Mouse (Mus musculus): ENCODE data around the gene Dnase1l3. TPM values are rescaled to one million over a fixed set of nuclear protein-coding genes. Genes with fewer than 3 reads are reported as not detected.

Gene Dnase1l3
- polyA plus RNA-seq, 1 experiment from 2014 or later, result 7.0 TPM

GRCm38 (mm10) chr14:7964219-7964889 is 30.0 kb downstream of the Dnase1l3 start:
- H3K4me3 ChIP-seq, result no peak overlapping the region
- H3K36me3 ChIP-seq, result no peaks in the 10 kb centered on the region
- H3K4me2 ChIP-seq, result no peak overlapping the region
- no peak overlapping the region for H3K27ac ChIP-seq
- no peak overlapping the region for H3K9ac ChIP-seq
- no peaks in the 10 kb centered on the region for H3K9me3 ChIP-seq
- no peaks in the 10 kb centered on the region for H3K27me3 ChIP-seq
- peaks cover 7% of the 10 kb centered on the region; the same call in 1 of the 2 replicates for H3K4me1 ChIP-seq
- ATAC-seq (ENCODE audit: insufficient number of reproducible peaks, low FRiP score, low TSS enrichment, low read depth), result no peak
- 54% methylated on average over 11 of the region's 11 CpGs for WGBS

- Histone ChIP-seq H3K4me1 (peaks cover 7% of the 10 kb centered on the region; the same call in 1 of the 2 replicates), H3K4me3 (no peak overlapping the region), H3K36me3 (no peaks in the 10 kb centered on the region), H3K27me3 (no peaks in the 10 kb centered on the region), H3K9me3 (no peaks in the 10 kb centered on the region), H3K27ac (no peak overlapping the region), H3K9ac (no peak overlapping the region), H3K4me2 (no peak overlapping the region)
- WGBS, result 59% methylated on average over 7 of the region's 7 CpGs
- no peak for ATAC-seq (ENCODE audit: insufficient number of reproducible peaks, low FRiP score, low TSS enrichment, low read depth)
These were observed 31.2 kb downstream of the Dnase1l3 start for GRCm38 (mm10) chr14:7963160-7963559.

- no peak overlapping the region for H3K4me2 ChIP-seq
- H3K9ac ChIP-seq, result no peak overlapping the region
- ATAC-seq (ENCODE audit: insufficient number of reproducible peaks, low FRiP score, low TSS enrichment, low read depth), result no peak
- no peak overlapping the region for H3K27ac ChIP-seq
- H3K36me3 ChIP-seq, result no peaks in the 10 kb centered on the region
- no peak overlapping the region for H3K4me3 ChIP-seq
- 75% methylated on average over 2 of the region's 2 CpGs for WGBS
- H3K27me3 ChIP-seq, result no peaks in the 10 kb centered on the region
- no peaks in the 10 kb centered on the region for H3K9me3 ChIP-seq
- peaks cover 7% of the 10 kb centered on the region; the same call in 1 of the 2 replicates for H3K4me1 ChIP-seq
These were observed 31.7 kb downstream of the Dnase1l3 start for GRCm38 (mm10) chr14:7962626-7963025.

- Histone ChIP-seq H3K4me1 (peaks cover 7% of the 10 kb centered on the region; the same call in 1 of the 2 replicates), H3K4me2 (no peak overlapping the region), H3K27ac (no peak overlapping the region), H3K9ac (no peak overlapping the region), H3K4me3 (no peak overlapping the region), H3K36me3 (no peaks in the 10 kb centered on the region), H3K9me3 (no peaks in the 10 kb centered on the region), H3K27me3 (no peaks in the 10 kb centered on the region)
- no peak for ATAC-seq (ENCODE audit: insufficient number of reproducible peaks, low FRiP score, low TSS enrichment, low read depth)
- 47% methylated on average over 5 of the region's 5 CpGs for WGBS
These were observed 32.7 kb downstream of the Dnase1l3 start for GRCm38 (mm10) chr14:7961714-7962113.

- H3K27me3 ChIP-seq, result no peaks in the 10 kb centered on the region
- no peak overlapping the region for H3K27ac ChIP-seq
- H3K9me3 ChIP-seq, result no peaks in the 10 kb centered on the region
- 58% methylated on average over 11 of the region's 11 CpGs for WGBS
- no peak overlapping the region for H3K4me2 ChIP-seq
- no peak for ATAC-seq (ENCODE audit: insufficient number of reproducible peaks, low FRiP score, low TSS enrichment, low read depth)
- H3K4me3 ChIP-seq, result no peak overlapping the region
- H3K4me1 ChIP-seq, result peaks cover 7% of the 10 kb centered on the region; the same call in 1 of the 2 replicates
- H3K36me3 ChIP-seq, result no peaks in the 10 kb centered on the region
- H3K9ac ChIP-seq, result no peak overlapping the region
These were observed 33.8 kb downstream of the Dnase1l3 start for GRCm38 (mm10) chr14:7960616-7961015.

GRCm38 (mm10) chr14:7957049-7957448 is 37.3 kb downstream of the Dnase1l3 start, which contains the start of gene Gm45521:
Gene Gm45521, plus strand, starts transcription at chr14:7957288.
- no peak within 1 kb of the TSS for H3K4me2 ChIP-seq
- 63% methylated on average over 9 of the region's 9 CpGs for WGBS
- H3K27ac ChIP-seq, result no peak within 1 kb of the TSS
- 0 out of 2 replicates have a peak, but pooled peaks cover 1% of the 10 kb centered on the region for H3K36me3 ChIP-seq
- H3K4me1 ChIP-seq, result peaks cover 25% of the 10 kb centered on the region
- H3K4me3 ChIP-seq, result no peak within 1 kb of the TSS
- no peaks in the 10 kb centered on the region for H3K27me3 ChIP-seq
- no peak for ATAC-seq (ENCODE audit: insufficient number of reproducible peaks, low FRiP score, low TSS enrichment, low read depth)
- H3K9me3 ChIP-seq, result no peaks in the 10 kb centered on the region
- H3K9ac ChIP-seq, result no peak within 1 kb of the TSS

GRCm38 (mm10) chr14:7956427-7956826 is 37.9 kb downstream of the Dnase1l3 start:
- ATAC-seq (ENCODE audit: insufficient number of reproducible peaks, low FRiP score, low TSS enrichment, low read depth), result no peak
- Histone ChIP-seq H3K4me3 (no peak overlapping the region), H3K9ac (no peak overlapping the region), H3K27me3 (no peaks in the 10 kb centered on the region), H3K4me1 (peaks cover 24% of the 10 kb centered on the region), H3K4me2 (no peak overlapping the region), H3K9me3 (no peaks in the 10 kb centered on the region), H3K27ac (no peak overlapping the region), H3K36me3 (peaks cover 7% of the 10 kb centered on the region; the same call in 1 of the 2 replicates)
- 67% methylated on average over 10 of the region's 10 CpGs for WGBS

GRCm38 (mm10) chr14:7954071-7954471 is 40.3 kb downstream of the Dnase1l3 start:
- H3K9me3 ChIP-seq, result no peaks in the 10 kb centered on the region
- H3K4me3 ChIP-seq, result no peak overlapping the region
- H3K36me3 ChIP-seq, result peaks cover 30% of the 10 kb centered on the region
- ATAC-seq (ENCODE audit: insufficient number of reproducible peaks, low FRiP score, low TSS enrichment, low read depth), result peak; percentile 42; the same call in 1 of the 2 replicates
- no peak overlapping the region for H3K9ac ChIP-seq
- peak overlapping the region; percentile 71 for H3K27ac ChIP-seq
- H3K4me1 ChIP-seq, result peaks cover 23% of the 10 kb centered on the region
- WGBS, result 34% methylated on average over 6 of the region's 6 CpGs
- no peaks in the 10 kb centered on the region for H3K27me3 ChIP-seq
- no peak overlapping the region for H3K4me2 ChIP-seq

- Histone ChIP-seq H3K36me3 (peaks cover 42% of the 10 kb centered on the region), H3K4me2 (no peak overlapping the region), H3K27me3 (no peaks in the 10 kb centered on the region), H3K4me1 (peaks cover 23% of the 10 kb centered on the region), H3K9me3 (no peaks in the 10 kb centered on the region), H3K27ac (peak overlapping the region; percentile 71; the same call in 1 of the 2 replicates), H3K9ac (no peak overlapping the region), H3K4me3 (no peak overlapping the region)
- ATAC-seq (ENCODE audit: insufficient number of reproducible peaks, low FRiP score, low TSS enrichment, low read depth), result no peak
- 23% methylated on average over 12 of the region's 12 CpGs for WGBS
These were observed 41.6 kb downstream of the Dnase1l3 start for GRCm38 (mm10) chr14:7952610-7953254.

- WGBS, result 77% methylated on average over 9 of the region's 9 CpGs
- no peaks in the 10 kb centered on the region for H3K27me3 ChIP-seq
- H3K9me3 ChIP-seq, result no peaks in the 10 kb centered on the region
- no peak overlapping the region for H3K27ac ChIP-seq
- H3K4me2 ChIP-seq, result no peak overlapping the region
- no peak overlapping the region for H3K9ac ChIP-seq
- H3K4me3 ChIP-seq, result no peak overlapping the region
- peaks cover 49% of the 10 kb centered on the region for H3K36me3 ChIP-seq
- H3K4me1 ChIP-seq, result peaks cover 23% of the 10 kb centered on the region
- no peak for ATAC-seq (ENCODE audit: insufficient number of reproducible peaks, low FRiP score, low TSS enrichment, low read depth)
These were observed 43.1 kb downstream of the Dnase1l3 start for GRCm38 (mm10) chr14:7951234-7951633.

GRCm38 (mm10) chr14:7945261-7945660 is 49.1 kb downstream of the Dnase1l3 start:
- H3K4me1 ChIP-seq, result peaks cover 31% of the 10 kb centered on the region
- no peak overlapping the region for H3K27ac ChIP-seq
- H3K36me3 ChIP-seq, result peaks cover 73% of the 10 kb centered on the region
- H3K4me3 ChIP-seq, result no peak overlapping the region
- H3K9me3 ChIP-seq, result no peaks in the 10 kb centered on the region
- H3K4me2 ChIP-seq, result no peak overlapping the region
- no peak for ATAC-seq (ENCODE audit: insufficient number of reproducible peaks, low FRiP score, low TSS enrichment, low read depth)
- no peak overlapping the region for H3K9ac ChIP-seq
- H3K27me3 ChIP-seq, result no peaks in the 10 kb centered on the region
- 84% methylated on average over 5 of the region's 5 CpGs for WGBS

GRCm38 (mm10) chr14:7944349-7945039 is 49.9 kb downstream of the Dnase1l3 start:
- Histone ChIP-seq H3K27ac (no peak overlapping the region), H3K4me2 (no peak overlapping the region), H3K4me1 (peaks cover 34% of the 10 kb centered on the region), H3K4me3 (no peak overlapping the region), H3K36me3 (peaks cover 73% of the 10 kb centered on the region), H3K9me3 (no peaks in the 10 kb centered on the region), H3K27me3 (no peaks in the 10 kb centered on the region), H3K9ac (no peak overlapping the region)
- no peak for ATAC-seq (ENCODE audit: insufficient number of reproducible peaks, low FRiP score, low TSS enrichment, low read depth)
- 50% methylated on average over 8 of the region's 8 CpGs for WGBS

All from limb, embryonic 15.5 days (tissue).